Mouse (Mus musculus) urinary bladder, postnatal 36 days (tissue): Measurements from ENCODE around the gene Creb5.

ENCODE experiments used
- DNase-seq, 2 experiments: peaks; one replicate each; pipeline ENCODE4 v3.0.0; 2022; ENCODE audit warnings: low spot score in 2 of 2, mixed read lengths in 1 of 2

Creb5 gene

GRCm38 (mm10) chr6:53641633-53642605 is 354.8 kb downstream of the Creb5 start:
- DNase-seq = no peak

GRCm38 (mm10) chr6:53642826-53643356 is 355.8 kb downstream of the Creb5 start:
- peak; percentile 14 to 58 for DNase-seq

GRCm38 (mm10) chr6:53643481-53643880 is 356.4 kb downstream of the Creb5 start:
- DNase-seq = no peak

- DNase-seq = no peak
Measured at GRCm38 (mm10) chr6:53644056-53644455, 357.0 kb downstream of the Creb5 start.

- no peak for DNase-seq
Measured at GRCm38 (mm10) chr6:53644971-53645370, 357.9 kb downstream of the Creb5 start.

GRCm38 (mm10) chr6:53649782-53650181 is 362.7 kb downstream of the Creb5 start:
- no peak for DNase-seq

- DNase-seq = no peak
Measured at GRCm38 (mm10) chr6:53652691-53653090, 365.6 kb downstream of the Creb5 start.

GRCm38 (mm10) chr6:53653706-53654360 is 366.8 kb downstream of the Creb5 start:
- no peak for DNase-seq

GRCm38 (mm10) chr6:53654361-53654824 is 367.3 kb downstream of the Creb5 start:
- DNase-seq = peak in 1 of 2 experiments; percentile 23

GRCm38 (mm10) chr6:53656466-53656865 is 369.4 kb downstream of the Creb5 start:
- no peak for DNase-seq

GRCm38 (mm10) chr6:53657483-53657882 is 370.4 kb downstream of the Creb5 start:
- DNase-seq = no peak

- DNase-seq = no peak
Measured at GRCm38 (mm10) chr6:53662858-53663833, 376.1 kb downstream of the Creb5 start.

GRCm38 (mm10) chr6:53664759-53665158 is 377.7 kb downstream of the Creb5 start:
- DNase-seq = no peak

GRCm38 (mm10) chr6:53666503-53666902 is 379.4 kb downstream of the Creb5 start:
- no peak for DNase-seq

GRCm38 (mm10) chr6:53678307-53678706 is 391.2 kb downstream of the Creb5 start:
- DNase-seq = no peak

- no peak for DNase-seq
Measured at GRCm38 (mm10) chr6:53680046-53680445, 393.0 kb downstream of the Creb5 start.

- no peak for DNase-seq
Measured at GRCm38 (mm10) chr6:53684416-53684815, 397.3 kb downstream of the Creb5 start.

GRCm38 (mm10) chr6:53685323-53685722 is 398.3 kb downstream of the Creb5 start:
- DNase-seq = no peak

- DNase-seq = no peak
Measured at GRCm38 (mm10) chr6:53688762-53689477, 401.9 kb downstream of the Creb5 start.

GRCm38 (mm10) chr6:53691006-53691405 is 403.9 kb downstream of the Creb5 start:
- DNase-seq = no peak

- no peak for DNase-seq
Measured at GRCm38 (mm10) chr6:53695216-53695615, 408.1 kb downstream of the Creb5 start.
